Mouse (Mus musculus) kidney, adult 2 months (tissue): ENCODE data around the gene Sema3b. TPM values are rescaled to one million over a fixed set of nuclear protein-coding genes. Genes with fewer than 3 reads are reported as not detected.

Experiments
- DNase-seq: peaks from one replicate; pipeline ENCODE4 v3.0.0; 2021
- H3K27ac ChIP-seq: fragments of 200-500 bp; 2 replicates; pipeline ENCODE4 v1.5.1; 2012; ENCODE audit warnings: low read depth, low read length, control low read depth, inconsistent platforms; ENCODE audit not compliant: insufficient read depth
- H3K27me3 ChIP-seq: fragments of 200-500 bp; replicated peaks from 2 replicates; pipeline ENCODE4 v1.6.1; 2012; ENCODE audit warnings: mild to moderate bottlenecking, moderate library complexity, low read length, inconsistent platforms; ENCODE audit not compliant: control insufficient read depth, insufficient read depth
- H3K36me3 ChIP-seq: fragments of 200-500 bp; 2 replicates; pipeline ENCODE4 v1.6.1; 2012; ENCODE audit warnings: mild to moderate bottlenecking, moderate library complexity, low read length, inconsistent platforms; ENCODE audit not compliant: control insufficient read depth, insufficient read depth
- H3K4me1 ChIP-seq: fragments of 200-500 bp; 2 replicates; pipeline ENCODE4 v1.6.1; 2011; ENCODE audit warnings: low read length; ENCODE audit not compliant: control insufficient read depth, insufficient read depth
- H3K4me3 ChIP-seq: fragments of 200-500 bp; 2 replicates; pipeline ENCODE4 v1.5.1; 2011; ENCODE audit warnings: mild to moderate bottlenecking, low read depth, low read length, control low read depth; ENCODE audit not compliant: insufficient read depth
- CTCF ChIP-seq: fragments of 200-500 bp; conservative IDR thresholded peaks from 2 replicates; pipeline ENCODE4 v1.5.1; 2011; ENCODE audit warnings: low read depth, mild to moderate bottlenecking, control low read depth, low read length, moderate library complexity, mixed read lengths; ENCODE audit not compliant: insufficient read depth, insufficient read length
- POLR2A ChIP-seq: fragments of 200-500 bp; IDR thresholded peaks from one replicate; pipeline ENCODE4 v1.6.1; 2011; ENCODE audit warnings: low read depth, low read length, control low read depth
- WGBS: fragments of 180-500 bp; shearing (Covaris S2); methylation state at CpG from one replicate; pipeline ENCODE4 v1.1.7; 2018; 5-methylcytosine and 5-hydroxymethylcytosine counted together
- polyA plus RNA-seq: library from polyadenylated mRNA; depleted of rRNA; stranded (reverse); fragments of >200 nt; gene quantifications from 2 replicates; pipeline ENCODE4 v1.2.3, GENCODE M21; 2012

Sema3b gene
- polyA plus RNA-seq, 1 experiment: 63.3 TPM

- Histone ChIP-seq H3K27ac (peak overlapping the region; percentile 7; the same call in 1 of the 2 replicates), H3K4me3 (no peak overlapping the region)
Observed at GRCm38 (mm10) chr9:107596619-107597569, 12.1 kb downstream of the Sema3b start.

DNA sequence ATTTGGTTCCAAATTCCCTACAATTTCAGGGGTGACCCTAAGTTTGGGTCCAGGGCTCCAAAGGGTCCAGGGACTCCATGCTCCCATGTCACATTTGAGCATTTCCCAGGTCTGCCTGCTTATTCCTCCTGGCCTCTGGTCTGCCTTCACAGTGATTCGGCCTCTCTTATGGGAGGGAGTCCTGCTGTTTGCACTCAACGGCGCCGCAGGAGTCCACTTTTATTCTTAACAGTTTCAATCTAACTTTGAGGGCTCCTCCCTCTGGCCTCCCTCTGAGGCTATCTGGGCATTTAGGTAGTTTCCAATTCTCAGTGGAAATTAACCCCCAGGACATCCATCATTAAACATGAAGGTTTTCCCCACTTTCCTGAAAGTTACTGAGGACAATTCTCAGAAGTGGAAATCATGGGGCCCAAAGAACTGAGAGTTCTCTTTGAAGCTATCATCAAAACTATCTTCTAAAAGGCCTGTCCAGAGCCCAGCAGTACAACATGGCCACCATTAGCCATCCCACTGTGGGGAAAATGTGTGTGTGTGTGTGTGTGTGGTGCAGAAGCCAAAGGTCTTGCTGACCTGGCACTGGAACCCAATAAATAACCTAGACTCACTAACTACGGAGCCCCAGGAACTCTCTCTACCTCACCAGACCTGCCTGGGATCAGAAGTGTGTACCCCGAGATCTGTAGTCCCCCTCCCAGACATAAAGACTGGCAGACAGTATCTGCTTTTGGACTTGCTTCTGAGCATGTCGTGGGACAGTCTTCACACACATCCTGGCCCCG is 14.6 kb downstream of the Sema3b start:
- Histone ChIP-seq H3K4me3 (no peak overlapping the region), H3K4me1 (peaks cover 38% of the 10 kb centered on the region), H3K27me3 (no peaks in the 10 kb centered on the region), H3K27ac (peak overlapping the region; percentile 14; the same call in 1 of the 2 replicates), H3K36me3 (no peaks in the 10 kb centered on the region)
- 56% methylated on average over 8 of the region's 8 CpGs for WGBS
- DNase-seq: peak; percentile 63
- TF ChIP-seq POLR2A (no peak), CTCF (no peak)

More at GRCm38 (mm10) chr9:107596619-107597569, 12.1 kb downstream of the Sema3b start:
- 73% methylated on average over 11 of the region's 11 CpGs for WGBS
- peak; percentile 65 for DNase-seq
- no peaks in the 10 kb centered on the region for H3K27me3 ChIP-seq
- H3K36me3 ChIP-seq: no peaks in the 10 kb centered on the region
- H3K4me1 ChIP-seq: peaks cover 29% of the 10 kb centered on the region
- no peak for TF ChIP-seq POLR2A
- no peak for TF ChIP-seq CTCF

GRCm38 (mm10) chr9:107593101-107593976 is 15.7 kb downstream of the Sema3b start:
- 76% methylated on average over 11 of the region's 11 CpGs for WGBS
- TF ChIP-seq CTCF (no peak), POLR2A (no peak)
- peak overlapping the region; percentile 65 for H3K27ac ChIP-seq
- no peaks in the 10 kb centered on the region for H3K36me3 ChIP-seq
- H3K4me1 ChIP-seq: peaks cover 40% of the 10 kb centered on the region
- no peaks in the 10 kb centered on the region for H3K27me3 ChIP-seq
- H3K4me3 ChIP-seq: no peak overlapping the region
- peak; percentile 93 for DNase-seq

- Histone ChIP-seq H3K27ac (peak overlapping the region; percentile 63), H3K4me1 (peaks cover 30% of the 10 kb centered on the region), H3K27me3 (no peaks in the 10 kb centered on the region), H3K4me3 (peak overlapping the region; percentile 9; the same call in 1 of the 2 replicates), H3K36me3 (no peaks in the 10 kb centered on the region)
- WGBS: 53% methylated on average over 6 of the region's 6 CpGs
- DNase-seq: peak; percentile 90
- TF ChIP-seq POLR2A: no peak
- TF ChIP-seq CTCF: no peak
Observed at GRCm38 (mm10) chr9:107590773-107591060, 18.3 kb downstream of the Sema3b start.

DNA sequence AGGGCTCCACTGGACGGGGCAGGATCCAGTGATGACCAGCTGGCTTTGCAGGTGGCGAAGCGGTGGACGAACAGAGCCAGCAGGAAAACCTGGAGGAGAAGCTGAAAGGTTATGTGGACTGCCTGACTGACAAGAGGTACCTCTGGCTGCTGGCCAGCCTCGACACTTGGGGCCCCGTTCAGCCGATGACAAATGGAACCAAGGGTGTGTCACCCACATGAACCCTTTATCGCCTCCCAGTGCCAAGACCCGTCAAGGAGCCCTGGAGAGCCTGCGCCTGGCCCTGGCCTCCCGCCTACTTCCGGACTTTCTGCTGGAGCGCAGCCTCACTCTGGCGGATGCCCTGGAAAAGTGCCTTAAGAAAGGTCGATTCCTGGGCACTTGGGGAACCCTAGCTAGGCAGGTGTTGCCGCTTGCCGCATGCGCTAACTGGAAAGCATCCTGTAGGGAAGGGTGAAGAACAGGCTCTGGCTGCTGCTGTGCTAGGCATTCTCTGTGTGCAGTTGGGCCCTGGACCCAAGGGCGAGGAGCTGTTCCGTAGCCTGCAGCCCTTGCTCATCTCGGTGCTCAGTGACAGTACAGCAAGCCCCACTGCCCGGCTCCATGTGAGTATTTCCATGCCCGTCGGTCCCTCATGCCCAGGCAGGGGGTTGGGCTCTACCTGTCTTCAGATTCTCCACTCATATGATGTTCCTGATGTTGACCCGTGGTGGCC is 18.8 kb downstream of the Sema3b start:
- Histone ChIP-seq H3K4me1 (peaks cover 30% of the 10 kb centered on the region), H3K36me3 (no peaks in the 10 kb centered on the region), H3K27me3 (no peaks in the 10 kb centered on the region), H3K27ac (peak overlapping the region; percentile 47), H3K4me3 (no peak overlapping the region)
- DNase-seq: peak; percentile 89
- TF ChIP-seq CTCF (no peak), POLR2A (no peak)
- WGBS: 57% methylated on average over 25 of the region's 25 CpGs

- Histone ChIP-seq H3K36me3 (no peaks in the 10 kb centered on the region), H3K27ac (peak overlapping the region; percentile 67), H3K27me3 (no peaks in the 10 kb centered on the region), H3K4me3 (peak overlapping the region; percentile 74), H3K4me1 (peaks cover 21% of the 10 kb centered on the region; the same call in 1 of the 2 replicates)
- 3% methylated on average over 33 of the region's 33 CpGs for WGBS
- peak; percentile 77 for DNase-seq
- no peak for TF ChIP-seq POLR2A
- no peak for TF ChIP-seq CTCF
Observed at GRCm38 (mm10) chr9:107587833-107588639, 21.0 kb downstream of the Sema3b start.
